Mouse (Mus musculus) thymus, adult 2 months (tissue): ENCODE results near the gene Rrp1b.

ENCODE experiments used
- CTCF ChIP-seq: fragments of 200-500 bp; IDR thresholded peaks from 2 replicates; pipeline ENCODE4 v1.5.1; 2012; ENCODE audit warnings: mild to moderate bottlenecking, control low read depth, low read length, moderate library complexity, borderline replicate concordance; ENCODE audit not compliant: control insufficient read depth, poor library complexity, insufficient read depth; ENCODE audit errors: extremely low read depth
- POLR2A ChIP-seq: fragments of 200-500 bp; IDR thresholded peaks from 2 replicates; pipeline ENCODE4 v1.6.1; 2012; ENCODE audit warnings: mild to moderate bottlenecking, low read length, control low read depth, moderate library complexity; ENCODE audit not compliant: control insufficient read depth, poor library complexity, insufficient read depth; ENCODE audit errors: extremely low read depth

GRCm38 (mm10) chr17:32046541-32046940, 10.6 kb downstream of the Rrp1b start:
- TF ChIP-seq POLR2A (no peak), CTCF (no peak)
